Mouse (Mus musculus) layer of hippocampus, adult 9-11 months (tissue): ENCODE results near the gene Serpina9.
A peak's percentile ranks its signal among the peaks of the same experiment; 100 is the strongest.

Experiments
- DNase-seq: peaks from one replicate; pipeline ENCODE4 v3.0.0; 2022

Serpina9 gene

DNA sequence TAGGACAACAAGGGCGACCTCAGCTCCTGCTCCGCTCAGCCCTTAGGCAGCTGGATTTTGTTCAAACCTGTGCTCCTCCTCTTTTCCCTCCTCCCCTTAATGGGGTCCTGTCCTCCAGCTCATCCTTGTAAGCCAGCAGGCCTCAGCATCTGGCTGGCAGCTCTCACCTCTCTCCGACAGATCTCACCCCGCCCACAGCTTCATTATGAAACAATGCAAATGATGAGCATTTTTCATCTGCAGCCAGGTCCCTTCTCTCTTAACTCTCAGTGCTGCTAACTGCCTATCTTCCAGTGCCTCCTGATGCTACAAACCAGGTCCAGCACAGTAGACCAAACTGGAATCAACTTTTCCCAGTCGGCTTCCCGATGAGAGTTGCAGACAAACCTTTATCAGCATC, at the start of gene Serpina9:
Gene Serpina9 (minus strand): TSS at position 136 of the 400 bp plus-strand sequence.
- DNase-seq: no peak

DNA sequence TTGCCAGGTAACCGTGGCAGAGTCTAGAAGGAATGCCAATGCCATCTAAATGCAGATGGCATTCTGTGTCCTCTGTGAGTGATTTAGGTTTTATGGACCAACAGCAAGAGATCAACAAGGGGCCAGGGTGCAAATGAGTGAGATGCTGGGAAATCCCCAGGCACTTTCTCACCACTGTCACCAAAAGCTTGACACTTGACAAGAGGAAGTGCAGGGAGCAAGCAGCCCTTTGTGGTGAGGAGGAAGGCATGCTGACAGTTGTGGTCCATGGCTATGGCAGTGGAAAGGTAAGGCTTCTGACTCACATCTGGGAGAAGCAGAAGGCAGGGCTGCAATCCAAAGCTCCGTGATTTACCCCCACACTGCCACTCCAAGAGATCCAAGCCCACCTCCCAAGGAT, 48.3 kb upstream of the Serpina9 start:
- no peak for DNase-seq

DNA sequence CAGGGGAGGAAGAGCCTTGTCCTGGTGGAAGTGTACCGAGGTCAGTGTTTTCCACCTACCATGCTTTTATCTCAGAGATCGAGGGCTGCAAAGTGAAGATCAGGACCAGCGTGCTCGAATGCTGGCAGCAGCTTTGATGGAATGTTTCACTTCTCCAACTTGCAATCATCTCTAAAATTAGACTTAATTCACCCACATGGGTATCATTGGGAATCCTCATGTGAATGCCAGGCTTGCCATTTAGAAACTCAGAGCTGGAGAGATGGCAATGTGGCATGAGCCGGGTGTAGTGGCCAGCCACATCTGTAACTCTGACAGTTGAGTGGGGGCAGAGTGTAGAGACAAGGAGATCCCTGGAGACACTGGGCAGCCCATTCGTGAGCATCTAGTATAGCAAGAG, 46.6 kb upstream of the Serpina9 start:
- peak; percentile 20 for DNase-seq

DNA sequence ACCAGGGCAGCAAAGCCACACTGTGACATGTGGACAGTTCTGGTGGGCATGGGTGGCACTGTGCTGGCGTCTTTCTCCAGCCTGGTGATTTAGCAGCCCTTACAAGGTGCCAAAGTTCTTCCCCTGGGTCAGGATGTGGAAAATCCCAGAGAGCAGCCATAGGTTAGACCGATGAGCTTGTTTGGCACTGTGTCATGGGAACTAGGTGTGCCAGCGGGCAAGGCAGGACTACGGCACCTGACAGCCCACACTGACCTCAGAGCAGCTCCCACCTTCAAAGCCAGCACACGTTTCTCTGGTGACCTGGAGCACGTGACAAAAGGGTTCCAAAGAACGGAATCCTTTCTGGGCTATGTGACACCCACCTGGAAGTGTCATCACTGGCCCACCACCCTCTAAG, 44.0 kb upstream of the Serpina9 start:
- no peak for DNase-seq

DNA sequence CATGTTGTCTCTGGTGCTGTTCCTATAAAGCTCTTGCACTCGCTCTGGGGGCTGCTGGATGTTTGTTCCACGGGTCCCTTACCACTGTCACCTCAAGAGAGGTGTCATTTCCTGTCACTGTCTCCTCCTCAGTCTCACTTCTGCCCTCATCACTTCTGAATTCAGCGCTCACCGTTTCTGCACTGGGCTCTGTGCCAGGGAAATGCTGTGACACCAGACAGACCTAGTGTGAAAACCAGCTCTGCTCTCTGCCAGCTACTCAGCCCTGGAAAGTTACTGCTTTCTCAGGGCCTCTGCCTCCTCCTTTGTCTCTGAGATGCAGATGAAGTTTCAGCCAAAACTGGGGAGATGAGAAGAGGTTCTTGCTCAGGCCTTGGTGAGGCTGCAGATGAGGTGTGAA, 43.5 kb upstream of the Serpina9 start:
- DNase-seq: no peak

DNA sequence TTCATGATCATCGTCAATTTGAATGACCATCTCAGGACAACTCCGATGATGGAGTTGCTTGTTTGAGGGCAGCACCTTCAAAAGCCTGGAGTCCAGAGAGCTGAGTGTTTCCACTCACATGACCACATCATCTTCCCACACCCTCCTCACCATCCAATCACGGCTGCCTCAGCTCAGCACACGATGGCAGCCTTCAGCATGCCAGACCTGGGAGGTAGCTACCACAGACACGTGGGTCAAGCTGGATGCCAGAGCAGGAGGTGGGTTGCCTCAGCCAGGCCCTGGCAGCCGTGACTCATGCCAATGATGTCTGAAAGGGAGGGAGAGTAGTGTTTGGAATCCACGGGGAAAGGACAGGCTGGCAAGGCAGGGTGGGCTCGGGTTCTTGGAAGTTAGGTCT, 42.2 kb upstream of the Serpina9 start:
- DNase-seq: no peak

DNA sequence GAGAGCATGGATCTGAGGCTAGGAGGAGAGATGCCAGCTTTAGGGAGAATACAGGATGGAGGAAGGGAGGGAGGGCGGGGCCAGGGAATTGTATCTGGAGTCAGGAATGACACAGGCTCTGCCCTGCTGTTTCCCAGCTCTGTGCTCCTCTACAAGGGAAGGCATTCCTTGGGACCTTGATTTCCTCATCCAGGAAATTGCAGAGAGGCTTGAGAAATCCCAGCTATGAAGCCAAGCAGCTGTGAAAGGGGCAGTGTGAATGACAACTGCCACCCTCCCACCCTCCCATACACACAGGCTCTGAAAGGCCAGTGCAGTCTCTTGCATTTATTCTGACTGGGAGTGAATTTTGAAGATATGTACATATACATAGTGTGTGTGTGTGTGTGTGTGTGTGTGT, 40.4 kb upstream of the Serpina9 start:
- DNase-seq: no peak

DNA sequence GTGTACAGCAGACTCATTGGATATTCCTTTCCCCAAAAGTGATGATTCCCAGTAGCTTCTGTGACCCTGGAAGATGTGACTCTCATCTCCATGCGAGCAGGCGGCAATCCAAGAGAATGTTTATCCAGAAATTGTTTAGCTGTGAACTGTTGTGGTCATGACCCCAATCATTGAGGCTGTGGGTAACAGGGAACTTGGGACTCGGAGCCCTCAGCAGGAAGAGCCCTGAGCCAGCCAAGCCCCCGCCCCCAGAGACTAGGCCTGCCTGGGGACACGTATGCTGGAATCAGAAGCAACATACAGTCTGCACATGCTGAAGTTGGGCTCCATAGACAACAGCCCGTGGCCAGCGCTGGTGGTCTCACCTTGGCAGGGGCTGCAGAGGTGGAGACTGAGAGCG, 32.2 kb upstream of the Serpina9 start:
- DNase-seq: no peak

DNA sequence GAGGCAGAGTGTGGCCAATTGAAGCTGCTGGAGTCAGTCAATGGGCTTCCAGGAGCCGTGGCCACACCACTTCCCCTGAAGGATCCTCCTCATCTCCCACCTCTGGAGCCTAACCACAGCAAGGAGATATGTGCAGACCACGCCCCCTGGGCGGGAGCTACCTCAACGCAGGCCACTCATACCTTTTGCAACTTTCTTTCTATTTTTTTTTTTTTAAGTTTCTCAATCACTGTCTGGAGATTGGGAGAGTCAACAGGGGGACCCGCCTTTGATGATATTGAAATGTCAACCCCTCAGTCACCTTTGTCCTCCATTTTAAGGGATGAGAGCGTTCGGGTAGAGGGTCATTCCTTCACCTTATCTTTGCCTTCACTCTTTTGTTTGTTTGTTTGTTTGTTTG, 30.8 kb upstream of the Serpina9 start, which contains the start of gene Serpina12:
Gene Serpina12 (minus strand): TSS at position 101 of the 400 bp plus-strand sequence.
- no peak for DNase-seq

DNA sequence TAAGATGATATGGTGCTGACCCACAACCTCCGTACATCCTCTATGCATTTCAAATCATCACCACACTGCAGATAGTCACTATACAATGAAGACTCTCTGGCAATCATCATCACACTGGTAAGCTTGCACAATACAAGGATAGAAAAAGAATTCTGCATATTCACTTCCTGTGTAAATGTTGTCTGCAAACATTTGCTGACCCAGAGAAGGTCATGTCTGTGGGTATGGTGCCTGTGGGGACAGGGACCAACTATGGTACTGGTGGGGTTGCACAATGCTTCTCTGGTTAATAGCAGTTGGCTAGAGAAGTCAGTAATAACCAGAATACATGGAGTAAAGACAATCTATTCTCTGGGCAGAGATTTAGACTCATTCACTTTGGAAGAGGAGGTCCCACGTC, 29.2 kb upstream of the Serpina9 start:
- no peak for DNase-seq

DNA sequence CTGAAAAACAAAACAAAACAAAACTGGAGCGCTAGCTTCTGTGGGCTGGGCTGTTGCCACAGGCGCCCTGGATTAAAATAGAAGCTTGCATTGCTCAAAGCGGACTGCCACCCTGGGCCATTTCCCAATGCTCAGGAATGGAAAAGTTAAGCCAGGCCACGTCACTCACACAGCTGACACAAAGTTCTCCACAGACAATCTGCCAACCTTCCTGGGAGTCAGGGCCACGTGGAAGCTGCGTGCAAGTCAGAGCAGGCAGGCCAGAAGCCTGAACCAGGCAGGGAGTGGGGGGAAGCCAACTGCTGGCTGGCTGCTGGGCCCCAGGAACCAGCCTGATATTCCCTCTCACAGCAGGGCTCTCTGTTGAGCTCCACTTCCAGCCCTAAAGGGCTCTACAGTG, 27.8 kb upstream of the Serpina9 start:
- DNase-seq: peak; percentile 86

DNA sequence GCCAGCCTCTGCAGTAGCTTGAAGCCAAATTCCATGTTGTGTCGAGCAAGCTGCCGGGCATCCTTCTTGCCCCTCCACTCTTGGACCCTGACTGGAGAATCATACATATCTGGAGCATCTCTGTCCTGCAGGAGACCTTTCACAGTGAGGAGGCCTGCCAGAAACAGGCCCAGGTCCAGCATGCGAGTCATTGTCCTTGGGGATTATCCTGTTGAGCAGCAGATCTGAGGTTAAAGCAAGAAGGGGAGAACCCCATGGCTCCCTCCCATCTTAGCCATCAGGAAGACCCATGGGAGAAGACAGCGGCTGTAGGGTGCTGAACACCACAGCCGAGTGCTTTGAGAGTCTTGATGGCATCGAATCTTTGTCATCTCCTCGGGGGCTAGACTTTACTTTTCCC, 24.6 kb upstream of the Serpina9 start:
- no peak for DNase-seq

DNA sequence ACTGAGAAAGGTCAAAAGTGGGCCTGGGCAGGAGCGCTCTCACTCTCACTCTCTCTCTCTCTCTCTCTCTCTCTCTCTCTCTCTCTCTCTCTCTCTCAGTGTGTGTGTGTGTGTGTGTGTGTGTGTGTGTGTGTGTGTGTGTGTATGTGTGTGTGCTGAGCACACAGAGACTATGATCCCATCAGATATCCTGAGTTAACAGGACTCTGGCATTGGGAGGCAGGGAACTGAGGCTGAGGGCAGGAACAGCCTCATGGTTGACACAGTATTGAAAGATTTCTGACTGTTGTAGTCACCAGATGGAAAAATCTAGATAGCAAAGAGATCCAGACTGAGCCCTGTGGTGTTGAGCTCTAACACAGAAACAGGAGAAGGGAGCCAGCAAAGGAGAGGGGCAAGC, 20.2 kb upstream of the Serpina9 start:
- no peak for DNase-seq

DNA sequence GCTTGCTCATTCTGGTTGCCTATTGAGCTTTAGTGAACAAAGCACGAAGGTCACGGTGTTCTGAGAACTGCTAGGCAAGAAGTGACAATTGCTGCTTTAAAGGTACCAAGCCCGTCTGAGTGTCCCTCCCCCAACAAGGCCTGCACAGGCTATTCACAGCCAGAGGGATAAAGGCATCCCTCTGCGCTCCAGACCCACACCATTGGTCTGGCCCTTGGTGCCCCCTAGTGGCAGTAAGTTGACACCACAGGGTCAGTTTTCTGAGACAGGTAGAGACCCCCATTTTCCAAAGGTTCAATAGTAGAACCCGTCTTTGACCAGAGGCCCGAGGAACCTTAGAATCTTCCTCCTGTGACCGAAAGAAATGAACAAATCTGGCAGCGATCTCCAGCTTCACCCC, 16.4 kb upstream of the Serpina9 start:
- DNase-seq: no peak

DNA sequence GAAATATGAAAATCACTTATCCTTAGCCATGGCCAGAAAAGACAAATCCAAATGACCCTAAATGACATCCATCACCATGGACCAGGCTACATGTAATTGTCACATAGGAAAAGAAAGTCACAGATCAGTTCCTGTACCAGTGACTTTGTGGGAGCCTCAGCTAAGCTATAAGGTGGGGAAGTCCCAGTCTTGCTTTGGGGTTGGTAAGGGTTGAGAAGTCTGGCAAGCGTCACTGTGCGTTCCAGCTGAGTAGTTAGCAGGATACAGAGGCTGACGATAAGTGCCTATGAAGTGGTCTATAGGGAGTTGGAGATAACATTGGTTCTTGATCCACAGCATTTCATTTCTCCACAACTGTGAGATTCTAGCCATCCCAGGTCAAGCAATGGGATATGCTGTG, 1.7 kb upstream of the Serpina9 start:
- no peak for DNase-seq

DNA sequence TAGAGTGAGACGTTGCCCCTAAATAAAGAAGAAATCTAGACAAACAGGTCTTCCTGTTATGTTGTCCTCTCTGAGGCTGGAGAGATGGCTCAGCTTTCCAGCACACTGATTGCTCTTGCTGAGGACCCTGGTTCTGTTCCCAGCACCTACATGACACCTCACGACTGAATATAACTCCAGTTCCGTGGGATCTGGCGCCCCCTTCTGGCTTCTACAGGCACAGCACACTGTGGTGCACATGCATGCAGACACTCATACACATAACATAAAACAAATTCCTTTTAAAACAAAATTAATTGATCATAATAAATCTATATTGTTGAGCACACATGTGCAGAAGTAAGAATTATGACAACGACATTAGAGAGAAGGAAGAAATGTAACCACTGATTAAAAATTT, 8.9 kb downstream of the Serpina9 start:
- DNase-seq: no peak

DNA sequence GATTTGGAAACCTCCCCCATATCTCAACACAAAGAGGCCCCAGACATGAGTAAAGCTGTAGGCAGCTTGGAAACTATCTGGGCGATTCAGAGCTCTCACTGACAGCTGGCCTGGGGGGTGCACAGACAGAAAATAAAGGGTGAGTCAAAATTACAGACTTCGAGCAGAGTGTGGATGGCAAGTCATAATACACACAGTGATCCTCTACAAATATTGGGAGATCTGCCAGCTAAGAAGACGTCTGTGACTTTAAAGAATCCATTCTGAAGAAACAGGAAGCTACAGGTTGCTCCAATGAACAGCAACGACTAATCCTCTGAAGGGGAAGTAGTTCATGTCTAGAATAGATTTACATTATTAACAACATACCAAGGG, 10.3 kb downstream of the Serpina9 start:
- DNase-seq: peak; percentile 65

DNA sequence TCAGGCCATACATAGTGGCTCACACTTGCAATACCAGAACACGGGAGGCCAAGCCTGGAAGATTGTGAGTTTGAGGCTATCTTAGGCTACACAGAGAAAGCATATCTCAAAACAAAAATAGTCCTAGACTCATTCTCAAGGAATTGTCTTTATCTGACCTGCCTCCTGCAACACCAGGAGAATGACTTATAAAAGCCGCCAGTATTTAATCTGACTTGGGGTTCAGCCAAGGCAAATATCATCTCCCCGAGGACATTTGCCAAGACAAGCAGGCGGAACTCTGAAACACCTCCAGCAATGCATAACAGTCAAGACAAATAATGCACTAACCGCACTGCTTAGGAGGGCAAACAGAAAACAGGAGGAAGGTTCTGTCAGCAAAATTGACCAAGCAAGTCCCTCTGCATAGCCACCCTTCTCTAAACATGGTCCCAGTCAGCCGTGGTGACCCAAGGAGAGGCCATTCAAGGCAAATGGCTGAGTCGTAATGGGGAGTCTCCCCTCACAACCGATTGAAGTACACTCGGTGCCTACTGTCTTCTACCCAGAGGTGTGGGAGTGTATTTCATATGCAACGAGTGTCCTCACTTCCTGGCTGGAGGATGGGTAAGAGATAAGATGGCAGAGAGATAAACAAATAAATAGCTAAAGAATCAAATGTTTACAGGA, 10.9 kb downstream of the Serpina9 start:
- DNase-seq: no peak

DNA sequence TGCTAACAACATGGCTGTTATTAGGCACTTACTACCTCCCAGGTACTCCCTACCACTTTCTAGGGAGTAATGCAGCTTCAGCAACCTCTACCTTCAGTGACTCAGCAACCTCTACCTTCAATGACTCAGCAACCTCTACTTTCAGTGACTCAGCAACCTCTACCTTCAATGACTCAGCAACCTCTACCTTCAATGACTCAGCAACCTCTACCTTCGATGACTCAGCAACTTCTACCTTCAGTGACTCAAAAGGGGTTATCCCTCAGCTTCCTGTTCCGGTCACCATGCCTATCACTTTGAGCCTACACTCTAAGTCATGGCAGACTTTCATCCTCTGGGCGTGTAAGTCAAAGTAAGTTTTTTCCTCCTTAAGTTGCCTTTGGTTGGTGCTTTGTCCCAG, 13.0 kb downstream of the Serpina9 start:
- no peak for DNase-seq

DNA sequence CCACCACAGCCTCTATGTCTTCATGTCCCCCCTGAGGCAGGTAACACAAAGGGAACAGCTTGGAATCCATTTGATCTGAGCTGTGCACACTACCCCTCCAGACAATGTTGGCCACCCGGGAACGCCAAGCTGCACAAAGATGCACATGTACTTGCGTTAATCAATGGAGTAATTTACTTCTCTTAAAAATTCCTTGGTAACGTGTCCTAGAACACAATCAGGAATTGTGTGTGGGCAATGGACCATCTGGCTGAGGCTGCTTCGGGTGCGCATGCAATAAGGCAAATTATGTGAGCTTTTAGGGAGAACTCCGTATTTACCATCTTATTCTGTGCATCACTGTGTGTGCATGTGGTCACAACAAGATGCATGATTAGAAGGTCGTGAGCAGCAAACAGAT, 13.9 kb downstream of the Serpina9 start:
- DNase-seq: peak; percentile 76

DNA sequence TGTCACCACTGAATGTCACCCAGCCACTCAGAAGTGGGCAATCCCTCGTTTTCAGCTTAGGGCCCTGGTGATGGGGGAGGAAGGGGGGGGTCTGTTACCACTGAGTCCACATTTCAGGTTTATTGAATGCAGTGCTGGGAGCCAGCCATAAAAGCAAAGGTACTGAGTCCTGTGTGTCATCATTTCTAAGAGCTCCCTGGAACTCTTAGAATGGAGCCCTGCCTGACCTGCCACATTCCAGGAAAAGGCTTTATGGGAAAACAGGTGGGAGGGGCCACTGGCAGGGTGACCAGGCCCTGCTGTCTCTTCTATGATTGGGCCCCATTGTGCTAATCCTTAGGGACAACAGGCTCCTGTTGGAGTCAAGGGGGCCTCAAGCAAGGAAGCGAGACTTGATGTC, 17.0 kb downstream of the Serpina9 start:
- DNase-seq: no peak

DNA sequence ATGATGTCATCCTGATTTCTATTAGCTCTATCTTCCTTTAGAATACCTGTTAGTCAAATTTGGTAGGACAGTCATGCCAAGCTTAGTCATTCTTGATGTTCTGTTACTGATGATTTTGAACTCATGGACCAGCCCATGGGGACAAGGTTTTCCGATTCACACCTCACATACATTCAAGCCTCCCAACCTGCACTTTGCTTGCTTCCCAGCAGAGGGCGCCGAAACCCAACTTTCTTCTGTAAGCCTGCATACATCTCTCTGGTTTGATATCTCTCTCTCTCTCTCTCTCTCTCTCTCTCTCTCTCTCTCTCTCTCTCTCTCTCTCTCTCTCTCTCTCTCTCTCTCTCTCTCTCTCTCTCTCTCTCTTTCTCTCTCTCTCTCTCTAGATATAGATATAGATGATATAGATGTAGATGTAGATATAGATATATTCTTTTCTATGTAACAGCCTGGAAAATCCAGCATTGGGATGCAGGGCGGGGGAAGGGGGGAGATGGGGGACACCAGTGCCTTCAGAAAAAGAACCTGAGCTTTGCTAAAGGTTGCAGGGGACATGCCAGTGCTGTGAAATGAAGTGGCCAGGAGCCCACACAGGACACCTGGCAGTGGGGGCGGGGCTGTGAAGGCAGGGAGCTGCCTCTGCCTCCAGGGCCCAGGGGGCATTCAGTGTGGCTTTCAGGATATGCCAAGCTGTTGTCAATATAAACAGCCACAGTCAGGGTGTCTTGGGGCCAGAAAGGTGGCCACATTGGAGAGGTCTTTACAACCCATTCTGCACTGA, 18.1 kb downstream of the Serpina9 start:
- DNase-seq: peak; percentile 62

DNA sequence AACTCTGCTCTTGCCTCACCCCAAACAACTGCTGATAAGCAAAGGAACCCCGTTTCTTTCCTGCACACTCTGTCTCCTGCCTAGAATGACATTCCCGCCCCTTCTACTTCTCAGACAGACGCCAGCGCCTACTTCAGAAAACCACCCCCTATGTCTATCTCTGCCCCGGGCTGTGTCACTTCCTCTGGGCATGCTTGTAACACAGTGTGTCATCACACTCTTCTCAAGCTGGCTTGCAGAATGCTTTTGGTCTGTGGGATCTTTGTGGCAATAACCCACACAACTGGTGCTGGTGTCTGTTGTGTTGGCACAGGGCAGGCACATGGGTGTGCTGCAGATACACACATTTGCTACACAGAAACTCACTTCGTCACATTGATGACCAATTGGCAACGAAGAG, 20.6 kb downstream of the Serpina9 start:
- peak; percentile 57 for DNase-seq

DNA sequence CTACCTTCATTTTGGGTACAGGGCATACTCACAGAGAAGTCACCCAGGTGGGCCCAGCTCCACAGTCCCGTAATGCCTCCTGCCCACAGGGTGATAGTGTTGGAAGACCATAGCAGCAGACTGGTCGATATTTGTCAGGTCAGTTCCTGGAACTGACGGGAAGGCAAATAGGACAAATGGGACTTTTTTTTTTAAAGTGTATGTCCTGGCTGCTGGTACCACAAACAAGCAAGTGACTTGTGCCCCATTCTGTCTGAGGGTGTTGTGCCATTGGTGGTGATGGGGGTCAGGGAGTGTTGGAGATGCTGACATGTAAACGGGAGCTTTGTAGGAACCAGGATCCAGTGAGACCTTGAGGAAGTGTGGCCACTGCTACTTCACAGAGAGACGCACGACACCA, 23.7 kb downstream of the Serpina9 start, which contains the start of gene Serpina11:
Gene Serpina11 (minus strand): TSS at position 101 of the 400 bp plus-strand sequence.
- DNase-seq: no peak

DNA sequence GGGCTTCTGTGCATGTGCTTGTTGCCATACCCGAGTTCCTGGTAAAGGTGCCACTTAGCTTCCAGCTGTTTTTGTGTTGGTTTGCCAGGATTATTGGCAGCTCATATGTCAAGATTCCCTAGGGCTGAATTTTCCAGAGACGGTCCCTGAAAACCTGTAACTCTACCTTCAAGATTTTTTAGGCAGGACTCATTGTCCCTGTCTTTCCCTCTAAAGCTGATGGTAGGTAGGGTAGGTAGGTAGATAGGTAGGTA, 24.1 kb downstream of the Serpina9 start:
- no peak for DNase-seq
